Mouse (Mus musculus): ENCODE measurements around the gene Tle2.

Tle2 gene

DNA sequence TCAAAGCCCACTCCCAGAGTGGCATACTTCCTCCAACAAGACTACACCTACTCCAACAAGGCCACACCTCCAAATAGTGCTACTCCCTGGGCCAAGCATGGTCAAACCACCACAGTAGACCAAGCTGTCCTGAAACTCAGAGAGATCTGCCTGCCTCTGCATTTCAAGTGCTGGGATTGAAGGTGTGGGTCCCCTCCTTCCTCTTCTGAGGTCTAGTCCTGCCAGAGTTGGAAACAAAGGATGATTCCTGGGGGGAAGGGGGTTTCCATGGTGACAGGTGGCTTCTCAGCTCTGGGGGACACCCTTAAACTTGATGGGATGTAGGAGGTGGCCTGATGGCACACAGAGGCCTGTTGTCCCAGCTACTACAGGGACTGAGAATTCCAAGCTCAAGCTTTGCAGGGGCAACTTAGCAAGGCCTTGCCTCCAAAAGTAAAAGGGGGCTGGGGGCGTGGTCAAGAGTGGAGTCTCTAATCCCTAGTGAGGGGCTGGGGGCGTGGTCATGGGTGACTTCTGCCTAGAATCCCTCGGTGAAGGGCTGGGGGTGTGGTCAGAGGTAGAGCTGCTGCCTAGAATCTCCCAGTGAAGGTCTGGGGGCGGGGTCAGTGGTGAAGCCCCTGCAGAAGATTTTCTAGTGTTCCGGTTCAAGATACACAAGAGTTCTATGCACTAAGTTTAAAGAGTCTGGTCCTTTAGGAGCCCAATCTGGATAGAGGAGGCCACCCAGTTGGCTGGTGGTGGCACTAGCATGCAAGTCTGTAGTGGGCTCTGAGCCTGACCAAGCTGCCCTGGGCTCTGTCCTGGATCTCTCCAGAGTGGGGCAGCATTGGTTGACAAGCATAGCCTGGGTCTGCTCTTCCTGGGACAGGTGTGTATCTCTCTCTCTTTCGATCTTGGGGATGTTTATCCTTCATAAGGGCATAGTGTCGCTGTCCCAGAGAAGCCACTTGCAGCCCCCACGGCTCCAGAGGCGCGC, at the start of gene Tle2:
Tle2 (plus strand) TSS at position 481 of the 976 bp plus-strand sequence.
- in situ Hi-C loops (cut with MboI): no loop called here

DNA sequence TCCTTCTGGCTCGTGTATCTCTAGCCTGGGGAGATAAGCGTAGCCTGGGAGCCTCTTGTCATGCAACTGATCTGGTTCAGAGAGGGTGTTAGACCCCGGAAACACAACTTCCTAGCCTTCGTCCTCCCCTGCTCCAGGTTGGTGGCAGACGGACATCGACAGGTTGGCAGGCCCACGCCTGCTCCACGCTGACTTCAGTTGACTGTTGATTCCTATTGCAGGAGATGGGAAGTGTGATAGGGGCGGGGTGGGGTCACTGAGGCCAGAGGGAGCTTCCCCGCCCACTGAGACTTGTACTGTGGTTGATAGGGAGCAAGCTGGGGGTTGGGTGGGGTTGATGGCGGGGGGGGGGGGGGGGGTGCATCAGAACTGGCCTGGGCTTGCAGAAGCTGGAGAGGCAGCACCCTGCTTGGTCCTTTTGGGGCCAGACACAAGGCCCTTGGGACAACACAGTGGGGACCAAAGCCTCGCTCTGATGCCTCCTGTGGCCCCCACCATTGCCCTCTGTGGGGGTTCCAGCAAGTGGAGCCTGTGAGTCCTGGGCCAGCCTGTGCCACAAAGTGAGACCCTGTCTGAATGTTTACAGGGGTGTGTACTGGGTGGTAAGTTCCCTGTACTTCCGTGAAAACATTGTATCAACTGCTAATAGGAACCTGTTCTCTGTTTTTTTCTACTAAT, 49.2 kb upstream of the Tle2 start:
- in situ Hi-C loops (cut with MboI): no loop called here

DNA sequence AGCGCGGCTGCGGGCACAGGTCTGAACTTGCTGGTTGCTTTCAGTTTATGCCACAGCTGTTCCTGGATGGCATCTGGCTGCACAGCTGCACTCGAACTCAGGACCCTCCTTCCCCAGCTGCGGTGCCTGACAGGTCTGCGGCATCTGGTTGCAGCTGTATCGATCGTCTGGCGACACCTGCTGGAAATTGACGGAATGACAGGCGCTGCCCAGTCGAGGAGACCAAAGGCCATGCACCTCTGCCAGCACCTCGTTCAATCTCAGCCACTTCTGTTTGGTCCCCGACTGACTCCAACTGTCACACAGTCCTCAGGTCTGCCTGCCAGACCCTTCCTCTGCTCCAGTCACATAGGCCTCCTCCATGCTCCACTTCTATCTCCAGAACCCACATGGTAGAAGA, 47.6 kb upstream of the Tle2 start:
- in situ Hi-C loops (cut with MboI): no loop called here

DNA sequence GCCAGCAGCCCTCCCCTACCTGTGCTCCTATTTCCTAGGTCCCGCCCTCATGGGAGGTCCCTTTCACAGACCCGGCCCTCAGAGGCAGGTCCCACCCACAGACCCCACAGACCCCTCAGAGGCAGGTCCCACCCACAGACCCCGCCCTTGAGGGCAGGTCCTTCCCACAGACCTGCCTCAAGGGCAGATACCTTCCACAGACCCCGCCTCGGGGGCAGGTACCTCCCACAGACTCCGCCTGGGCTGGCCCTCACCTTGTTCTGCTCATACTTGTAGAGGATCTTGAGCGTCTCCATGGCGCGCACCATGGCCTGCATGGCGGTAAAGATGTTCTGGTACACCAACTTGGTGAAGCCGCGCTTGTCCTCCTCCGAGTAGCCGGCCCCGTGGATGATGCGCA, 39.5 kb upstream of the Tle2 start:
- in situ Hi-C loops (cut with MboI): loop anchor here (5.0 kb wide), 1 partner anchor 38 kb away; the partner anchor contains the start of gene Ncln

DNA sequence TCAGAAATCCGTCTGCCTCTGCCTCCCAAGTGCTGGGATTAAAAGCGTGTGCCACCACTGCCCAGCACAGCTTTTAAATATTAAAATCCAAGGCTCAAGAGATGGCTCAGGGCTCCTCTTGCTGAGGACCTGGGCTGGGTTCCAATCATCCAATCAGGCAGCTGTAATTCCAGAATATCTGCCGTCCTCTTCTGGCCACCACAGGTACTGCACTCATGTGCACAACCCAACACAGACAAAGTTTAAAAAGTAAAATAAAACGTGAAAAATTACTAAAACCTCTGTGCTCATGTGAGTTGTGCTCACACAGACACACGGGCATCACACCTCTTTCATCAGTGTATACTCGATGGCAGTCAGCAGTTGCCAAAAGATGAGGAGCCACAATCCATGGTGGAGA, 37.6 kb upstream of the Tle2 start:
- in situ Hi-C loops (cut with MboI): no loop called here

DNA sequence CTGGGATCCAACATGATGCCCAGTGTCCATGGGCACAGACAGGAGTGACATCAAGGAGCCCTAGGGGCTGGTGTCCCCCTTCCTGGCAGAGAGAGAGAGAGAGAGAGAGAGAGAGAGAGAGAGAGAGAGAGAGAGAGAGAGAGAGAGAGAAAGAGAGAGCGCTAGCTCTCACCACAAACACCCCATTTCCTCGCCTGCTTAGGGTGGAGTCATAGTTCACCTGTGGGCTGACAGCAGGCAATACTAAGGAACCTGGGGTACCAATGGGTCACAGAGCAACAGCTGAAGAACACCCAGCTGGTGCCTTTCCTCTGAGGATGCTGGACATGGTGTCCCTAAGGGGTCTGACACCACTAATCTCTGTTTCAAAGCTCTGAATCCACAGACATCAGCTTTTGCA, 36.9 kb upstream of the Tle2 start:
- in situ Hi-C loops (cut with MboI): no loop called here

DNA sequence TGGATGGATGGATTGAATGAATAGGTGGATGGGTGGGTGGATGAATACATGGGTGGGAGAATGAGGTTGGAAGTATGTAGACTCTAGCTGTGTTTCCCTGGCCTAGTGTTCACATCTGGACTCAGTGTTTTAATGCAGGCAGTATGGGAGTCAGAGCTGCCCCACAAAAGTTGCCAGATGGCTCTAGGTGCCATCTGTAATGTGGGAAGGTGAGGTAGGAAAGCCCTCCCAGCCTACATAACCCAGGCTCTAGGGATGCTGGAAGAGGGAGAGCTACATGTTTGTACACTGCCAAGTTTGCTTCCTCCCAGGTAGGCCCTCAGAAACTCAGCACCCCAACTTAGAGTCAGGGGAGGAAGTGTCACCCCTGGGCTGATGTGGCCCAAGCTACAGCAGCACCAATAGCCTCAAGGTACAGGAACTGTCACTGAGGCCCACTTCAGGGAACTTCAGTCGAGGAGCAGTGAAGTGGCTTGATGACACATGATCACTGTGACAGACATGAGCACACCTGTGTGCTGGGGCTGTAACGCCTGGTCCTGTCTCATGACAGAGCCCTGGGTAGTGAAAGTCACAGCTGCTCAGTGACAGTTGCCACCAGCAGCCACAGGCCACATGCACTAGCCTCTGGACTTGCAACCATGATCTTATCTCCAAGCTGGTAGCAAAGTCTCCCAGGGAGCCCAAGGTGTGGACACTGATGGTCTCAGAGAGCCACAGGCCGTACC, 35.9 kb upstream of the Tle2 start:
- in situ Hi-C loops (cut with MboI): no loop called here

DNA sequence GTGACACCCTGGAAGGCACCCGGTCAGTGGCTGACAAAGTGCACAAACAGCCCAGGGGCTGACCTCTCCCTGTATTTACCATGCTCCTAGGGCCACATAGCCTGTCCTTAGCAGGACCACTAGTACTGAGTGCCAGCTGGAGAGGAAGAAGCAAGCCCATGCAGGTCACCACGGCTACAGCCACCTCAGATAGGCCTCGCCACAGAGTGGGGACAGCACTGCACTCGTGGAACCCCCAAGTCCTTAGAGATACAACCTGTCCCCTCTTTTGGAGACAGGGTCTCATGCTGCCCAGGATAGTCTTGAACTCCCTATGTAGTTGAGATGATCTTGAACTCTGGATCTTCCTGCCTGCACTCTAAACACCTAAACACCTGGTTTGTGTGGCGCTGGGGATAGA, 33.0 kb upstream of the Tle2 start:
- in situ Hi-C loops (cut with MboI): no loop called here

DNA sequence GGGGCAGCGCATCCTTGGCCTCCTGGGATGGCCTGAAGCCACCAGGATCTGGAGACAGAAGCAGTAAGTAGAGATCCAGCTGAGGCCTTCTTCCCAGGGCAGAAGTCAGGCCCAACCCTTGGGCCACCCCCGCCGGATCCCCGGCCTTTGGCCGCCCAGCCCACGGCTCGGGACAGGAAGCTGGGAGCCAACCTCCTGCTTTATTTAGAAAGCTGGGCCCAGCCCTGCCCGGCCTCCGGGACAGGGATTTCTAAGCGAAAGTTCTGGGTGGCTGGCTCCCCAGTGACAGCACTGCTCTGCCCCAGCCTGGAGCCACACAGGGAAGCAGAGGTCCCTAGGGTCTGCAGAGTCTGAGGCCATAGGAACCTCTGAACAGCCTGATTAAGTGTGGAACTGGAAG, 32.6 kb upstream of the Tle2 start:
- in situ Hi-C loops (cut with MboI): no loop called here

DNA sequence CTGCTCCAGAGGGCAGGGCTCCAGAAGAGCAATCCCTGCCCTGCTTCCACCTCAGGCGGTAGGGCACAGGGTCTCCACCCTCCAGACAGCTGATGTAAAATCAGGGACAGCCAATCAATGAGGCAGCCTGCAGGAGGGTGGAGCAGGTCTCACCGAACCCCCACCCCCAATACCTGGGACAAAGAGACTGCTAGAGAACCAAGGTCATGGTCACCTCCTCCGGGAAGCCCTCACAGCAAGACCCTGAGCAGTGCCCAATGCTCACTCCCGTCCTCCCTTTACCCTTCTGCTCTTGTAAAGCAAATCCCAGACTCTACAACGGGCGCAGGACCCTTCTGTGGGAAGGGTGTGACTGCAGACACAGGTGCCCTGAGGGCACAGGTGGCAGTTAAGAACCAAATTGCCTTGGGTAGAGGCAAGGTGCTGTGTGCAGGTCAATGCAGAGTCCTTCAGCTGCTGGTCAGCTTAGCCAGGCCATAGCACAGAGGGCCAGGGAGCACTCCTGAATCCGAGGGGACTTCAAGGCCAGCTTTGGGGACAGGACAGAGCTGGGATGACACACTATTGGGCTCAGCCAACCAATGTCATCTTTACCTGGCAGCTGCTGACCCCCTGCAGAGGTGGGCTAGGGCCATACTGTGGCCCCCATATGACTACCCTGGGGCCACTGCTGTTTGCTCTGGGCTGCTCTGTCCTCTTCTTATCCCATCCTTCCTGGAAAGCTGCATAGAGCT, 31.5 kb upstream of the Tle2 start:
- in situ Hi-C loops (cut with MboI): no loop called here

DNA sequence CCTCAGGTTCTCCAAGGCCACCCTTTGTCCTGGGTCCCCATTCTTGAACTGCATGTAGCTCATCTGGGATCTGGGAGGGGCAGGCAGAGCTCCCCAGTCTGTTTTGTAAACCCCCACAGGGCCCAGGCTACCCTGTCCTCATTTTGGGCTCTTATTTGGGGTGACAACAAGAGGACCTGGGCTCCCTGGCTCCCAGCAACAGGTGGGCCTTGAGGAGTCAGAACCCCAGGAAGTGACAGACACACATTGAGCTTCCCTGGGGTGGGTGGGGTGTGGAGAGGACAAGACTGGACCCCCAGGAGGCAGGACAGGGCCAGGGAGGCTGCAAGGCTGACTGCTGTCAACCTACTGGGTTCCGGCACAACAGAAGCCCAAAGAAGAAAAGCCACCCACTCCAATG, 30.7 kb upstream of the Tle2 start:
- in situ Hi-C loops (cut with MboI): no loop called here

DNA sequence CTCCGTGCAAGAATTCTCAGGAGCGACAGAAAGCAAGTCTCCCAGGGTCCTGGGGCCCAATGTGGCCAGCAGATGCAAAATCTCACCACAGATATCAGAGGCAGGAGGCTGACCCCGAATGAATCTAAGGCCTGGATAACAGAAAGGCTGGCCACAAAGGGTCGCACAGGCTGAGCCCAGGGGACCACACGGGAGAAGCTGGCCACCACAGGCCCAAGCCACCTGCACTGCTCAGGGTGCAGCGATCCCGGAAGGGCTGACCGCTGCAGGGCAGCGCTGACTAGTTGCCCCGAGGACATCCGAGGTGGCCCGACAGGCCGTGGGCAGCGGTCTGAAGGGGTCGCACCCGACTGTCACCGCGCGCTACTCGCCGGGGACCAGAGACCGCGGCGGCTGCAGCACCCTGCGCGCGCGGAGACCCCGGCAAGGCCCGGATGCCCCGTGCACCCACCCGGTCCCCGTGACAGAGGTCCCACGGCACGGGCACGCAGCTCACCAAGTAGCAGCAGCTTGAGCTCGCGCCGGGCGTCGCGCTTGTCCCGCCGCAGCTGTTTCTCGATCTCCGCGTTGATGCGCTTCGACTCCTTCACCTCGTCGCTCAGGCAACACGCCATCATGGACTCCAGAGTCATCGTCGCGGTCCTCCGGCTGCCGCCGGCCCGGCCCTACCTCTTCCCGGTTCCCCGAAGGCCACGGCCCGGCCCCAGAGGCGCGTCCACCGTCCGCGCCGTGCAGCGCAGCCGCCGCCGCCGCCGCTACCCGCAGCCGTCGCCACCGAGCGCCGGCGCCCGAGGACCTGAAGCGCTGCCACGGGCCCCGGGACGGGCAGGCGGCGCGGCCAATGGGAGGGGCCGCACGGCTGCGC, 29.8 kb upstream of the Tle2 start:
- in situ Hi-C loops (cut with MboI): no loop called here

DNA sequence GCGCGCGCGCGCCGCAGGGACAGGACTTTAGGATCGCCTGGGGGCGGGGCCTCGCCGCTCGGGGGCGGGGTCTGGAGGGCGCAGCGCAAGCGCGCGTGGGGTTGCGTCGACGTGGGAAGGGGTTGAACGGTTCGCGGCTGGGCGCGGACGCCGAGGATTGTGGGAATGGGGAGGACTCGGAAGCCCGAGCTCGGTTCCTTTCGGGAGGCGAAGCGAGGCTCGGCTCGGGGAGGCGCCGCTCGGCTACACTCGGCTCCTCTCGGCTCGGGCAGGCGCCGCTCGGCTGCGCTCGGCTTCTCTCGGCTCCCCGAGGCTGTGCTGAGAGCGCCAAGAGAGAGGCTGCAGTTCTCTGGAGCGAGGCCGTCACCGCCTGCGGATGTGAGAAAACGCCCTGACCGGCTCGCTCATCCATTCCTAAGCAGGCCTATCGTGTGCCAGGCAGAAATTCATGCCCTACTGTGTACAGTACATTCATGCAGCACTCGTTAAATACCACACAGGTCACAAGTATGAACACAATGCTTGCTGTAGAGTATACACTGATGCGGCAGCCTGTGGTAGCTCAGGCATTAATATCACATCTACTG, 29.1 kb upstream of the Tle2 start, which contains the start of gene Gna11:
Gna11 (minus strand) TSS at position 30 of the 587 bp plus-strand sequence.
- in situ Hi-C loops (cut with MboI): no loop called here

DNA sequence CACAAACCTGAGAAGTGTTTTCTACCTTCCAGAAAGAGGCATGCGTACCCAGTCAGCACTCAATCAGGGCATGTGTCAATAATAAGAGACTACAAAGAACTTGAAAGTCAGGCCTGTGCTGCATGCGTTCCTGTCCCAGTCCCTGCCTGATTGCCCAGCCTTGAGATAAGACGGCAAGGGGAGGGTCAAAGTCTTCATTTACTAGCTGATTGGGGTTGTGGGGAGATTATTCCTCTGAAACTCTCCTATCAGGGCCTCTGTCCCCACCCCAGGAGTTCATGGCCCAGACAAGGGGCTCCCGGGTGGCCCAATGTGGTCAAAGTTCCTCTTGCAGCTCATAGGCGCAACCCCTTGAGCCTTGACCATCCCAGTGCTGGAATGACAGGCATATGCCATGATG, 28.0 kb upstream of the Tle2 start:
- in situ Hi-C loops (cut with MboI): no loop called here

DNA sequence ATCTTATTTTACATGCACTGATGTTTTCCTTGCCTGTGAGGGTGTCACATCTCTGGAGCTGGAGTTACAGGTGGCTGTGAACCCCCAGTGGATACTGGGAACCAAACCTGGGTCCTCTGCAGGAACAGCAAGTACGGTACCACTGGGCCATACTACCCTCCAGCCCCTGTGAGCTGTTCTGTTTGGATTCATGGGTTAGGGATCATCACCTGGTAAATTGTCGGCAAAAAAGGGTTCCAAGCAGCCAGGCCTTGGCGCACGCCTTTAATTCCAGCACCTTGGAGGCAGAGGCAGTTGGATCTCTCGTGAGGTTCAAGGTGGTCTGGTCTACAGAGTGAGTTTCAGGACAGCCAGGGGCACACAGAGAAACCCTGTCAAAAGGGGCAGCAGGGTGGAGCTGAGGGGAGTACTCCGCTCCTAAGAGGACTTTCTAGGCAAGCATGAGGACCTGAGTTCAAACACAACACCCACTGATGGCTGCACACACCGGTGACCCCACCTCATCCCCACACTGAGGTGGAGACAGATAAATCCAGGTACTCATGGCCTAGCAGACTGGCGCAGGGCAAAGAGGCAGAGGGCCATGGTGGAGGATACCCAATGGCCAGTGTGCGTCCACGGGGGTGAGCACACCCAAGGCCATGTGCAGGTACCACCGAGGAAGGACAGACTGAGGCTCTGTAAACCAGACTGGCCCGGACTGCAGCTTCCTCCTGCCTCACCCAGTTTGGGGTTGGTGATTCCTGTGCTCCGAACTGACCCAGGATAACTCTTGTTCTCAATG, 27.4 kb upstream of the Tle2 start:
- in situ Hi-C loops (cut with MboI): no loop called here

DNA sequence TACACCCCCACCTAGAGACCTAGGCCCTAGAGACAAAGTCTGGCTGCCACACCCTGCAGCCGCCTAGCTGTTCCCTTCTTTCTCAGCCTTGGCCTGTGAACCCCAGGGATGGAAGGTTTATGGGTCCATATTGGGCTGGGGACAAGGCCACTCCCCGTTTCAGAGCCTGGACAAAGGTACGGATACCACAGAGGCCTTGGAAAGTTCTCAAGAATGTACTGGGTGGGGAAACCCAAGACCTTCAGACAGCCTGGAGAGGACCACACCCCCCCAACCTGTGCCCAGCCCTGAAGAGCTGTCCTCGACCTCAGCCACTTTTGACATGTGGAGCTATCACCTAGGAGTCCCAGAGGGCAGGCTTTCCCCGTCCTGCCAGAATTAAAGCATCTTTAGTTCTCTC, 25.4 kb upstream of the Tle2 start:
- in situ Hi-C loops (cut with MboI): no loop called here

DNA sequence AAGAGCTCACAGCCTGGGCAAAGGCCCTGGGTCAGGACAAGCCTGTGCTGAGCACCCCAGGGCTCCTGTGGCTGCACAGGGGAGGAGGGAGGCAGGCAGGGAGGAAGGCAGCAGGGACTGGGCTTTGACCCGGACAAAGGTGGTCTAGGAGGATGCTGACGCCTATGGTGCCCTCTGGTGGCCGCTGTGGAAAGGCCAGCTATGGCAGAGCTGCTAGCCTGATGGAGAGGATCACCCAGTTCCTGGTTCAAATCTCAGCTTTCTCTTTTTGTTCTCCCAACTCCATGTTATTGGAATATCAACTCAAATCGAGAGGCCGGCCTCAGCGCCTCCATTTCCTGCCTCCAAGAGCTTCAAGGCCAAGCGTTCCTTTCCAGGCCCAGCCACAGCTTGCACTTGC, 24.1 kb upstream of the Tle2 start:
- in situ Hi-C loops (cut with MboI): no loop called here

DNA sequence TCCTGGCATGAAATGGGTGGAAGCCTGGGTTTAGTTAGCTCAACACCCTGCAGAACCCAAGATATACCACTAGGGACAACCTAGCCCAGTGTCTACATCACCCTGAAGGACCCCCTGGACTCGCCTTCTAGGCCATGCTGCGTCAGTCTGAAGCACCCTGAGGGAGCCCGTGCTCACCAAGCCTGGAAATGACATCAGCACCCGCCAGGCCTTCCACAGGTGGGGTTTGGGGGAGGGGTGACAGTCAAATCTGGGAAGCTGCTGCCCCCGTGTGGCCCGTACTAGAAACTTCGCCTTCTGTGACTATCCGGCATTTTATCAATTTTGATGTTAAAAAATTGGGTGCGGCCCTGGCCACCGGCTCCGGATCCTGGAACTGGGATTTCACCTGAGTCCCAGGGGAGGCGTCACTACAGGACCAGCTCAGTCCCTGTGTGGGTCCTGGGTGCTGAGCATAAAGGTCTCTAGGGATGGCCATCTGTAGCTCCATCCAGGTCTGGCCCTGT, 22.7 kb upstream of the Tle2 start:
- in situ Hi-C loops (cut with MboI): no loop called here

DNA sequence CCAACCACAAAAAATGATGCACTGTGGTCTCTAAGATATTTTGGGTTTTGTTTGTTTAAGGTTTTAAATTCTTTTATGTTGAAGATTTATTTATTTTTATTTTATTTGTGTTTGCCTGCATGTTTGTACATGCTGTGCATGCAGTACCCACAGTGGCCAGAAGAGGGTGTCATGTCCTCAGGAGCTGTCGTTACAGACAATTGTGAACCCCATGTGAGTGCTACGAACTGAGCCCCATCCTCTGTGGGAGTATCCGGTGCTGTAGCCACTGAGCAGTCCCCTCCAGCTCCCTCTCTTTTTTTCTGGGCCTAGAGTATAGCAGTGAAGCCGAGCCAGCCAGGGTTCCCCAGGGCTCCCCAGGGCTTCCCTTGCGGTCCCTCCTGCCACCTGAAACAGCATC, 21.1 kb upstream of the Tle2 start:
- in situ Hi-C loops (cut with MboI): no loop called here

Data from mature B cell (primary cell).